Mouse (Mus musculus): Measurements from ENCODE around the gene Nsf. TPM values are rescaled to one million over a fixed set of nuclear protein-coding genes. Genes with fewer than 3 reads are reported as not detected.

Gene Nsf
- polyA plus RNA-seq (2014; fragmentation: Illumina TruSeq; extraction: RNeasy Lipid Tissue Mini Kit (QIAGEN cat#74804); ENCODE audit: insufficient read depth, low read depth, low replicate concordance), result 12.5 TPM

GRCm38 (mm10) chr11:103953896-103954292 is at the start of gene Nsf:
Nsf (minus strand) TSS chr11:103954056.

DNA sequence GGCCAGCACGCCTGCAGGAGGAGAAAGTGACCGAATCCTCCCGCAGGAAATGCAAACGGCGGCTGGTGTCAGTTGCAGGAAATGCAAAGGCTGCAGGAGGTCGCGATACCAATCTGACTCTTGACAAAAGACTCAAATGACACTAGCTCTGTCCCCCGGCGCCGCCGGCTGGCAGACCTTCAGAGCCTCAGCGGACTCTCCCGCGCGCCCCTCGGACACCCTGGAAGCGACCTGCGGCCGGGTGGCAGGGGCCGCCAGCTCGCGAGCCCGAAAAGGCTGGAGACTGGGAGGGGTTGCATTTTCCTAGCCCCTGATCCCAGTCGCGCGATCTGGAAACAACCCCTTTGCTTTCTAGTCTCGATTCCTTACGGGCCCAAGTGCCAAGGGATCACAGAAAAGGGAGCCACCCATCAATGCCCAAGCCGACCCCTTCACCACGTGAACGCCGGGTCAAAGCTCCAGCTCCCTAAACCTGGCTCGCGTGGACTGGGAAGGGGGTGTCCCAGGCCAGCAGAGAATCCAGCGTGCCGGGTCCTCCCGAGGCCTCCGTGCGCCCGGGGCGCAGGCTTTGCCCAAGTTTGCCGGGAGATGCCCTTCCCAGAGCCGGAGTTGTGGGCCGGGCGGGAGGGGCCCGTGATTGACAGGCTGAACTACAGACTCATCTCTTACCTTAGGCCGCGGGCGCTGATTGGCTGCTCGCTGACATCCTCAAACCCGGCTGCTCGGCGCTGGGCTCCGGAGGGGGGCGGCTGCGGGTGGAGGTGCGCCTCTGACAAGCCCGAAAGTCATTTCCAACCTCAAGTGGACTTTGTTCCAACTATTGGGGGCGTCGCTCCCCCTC is 180.2 kb downstream of the Nsf start, which contains the start of gene Wnt3:
Gene Wnt3, plus strand, starts transcription at position 764 of the 841 bp plus-strand sequence.

Other genes starting within 250 kb of the Nsf start
- 0.04 TPM for gene Wnt9b, start 204.2 kb downstream of the Nsf start, polyA plus RNA-seq (2014; fragmentation: Illumina TruSeq; extraction: RNeasy Lipid Tissue Mini Kit (QIAGEN cat#74804); ENCODE audit: insufficient read depth, low read depth, low replicate concordance)
- not detected for gene Wnt3, start 179.9 kb downstream of the Nsf start, polyA plus RNA-seq (2014; fragmentation: Illumina TruSeq; extraction: RNeasy Lipid Tissue Mini Kit (QIAGEN cat#74804); ENCODE audit: insufficient read depth, low read depth, low replicate concordance)
- gene Arf2, start 12.7 kb upstream of the Nsf start, polyA plus RNA-seq (2014; fragmentation: Illumina TruSeq; extraction: RNeasy Lipid Tissue Mini Kit (QIAGEN cat#74804); ENCODE audit: insufficient read depth, low read depth, low replicate concordance), result 40.7 TPM
- gene Crhr1, start 178.8 kb upstream of the Nsf start, polyA plus RNA-seq (2014; fragmentation: Illumina TruSeq; extraction: RNeasy Lipid Tissue Mini Kit (QIAGEN cat#74804); ENCODE audit: insufficient read depth, low read depth, low replicate concordance), result not detected
- gene Sppl2c, start 232.3 kb upstream of the Nsf start, polyA plus RNA-seq (2014; fragmentation: Illumina TruSeq; extraction: RNeasy Lipid Tissue Mini Kit (QIAGEN cat#74804); ENCODE audit: insufficient read depth, low read depth, low replicate concordance), result not detected

Measured in lung, adult 10 weeks (tissue).